8 mouse cellular contexts compared by ENCODE assay signal in the genomic region with DNA sequence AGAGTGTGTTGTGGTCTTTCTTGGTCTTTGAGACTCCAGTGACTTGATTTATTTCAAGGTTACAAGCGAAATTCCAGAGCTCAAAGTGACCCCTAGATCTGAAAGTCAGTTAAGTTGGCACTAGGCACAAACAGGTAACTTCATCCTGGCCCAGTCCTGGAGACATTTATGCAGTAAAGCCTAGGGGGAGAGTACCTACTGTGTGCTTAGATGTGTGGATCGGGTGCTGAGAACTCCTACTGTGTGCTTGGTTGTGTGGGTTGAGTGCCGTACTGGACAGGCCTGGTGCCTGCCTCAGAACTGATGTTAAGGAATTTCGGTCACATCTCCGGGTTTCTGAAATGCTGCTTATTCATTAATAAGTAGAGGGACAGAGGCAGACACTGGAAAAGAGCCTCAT. TPM values are rescaled to one million over a fixed set of nuclear protein-coding genes. Genes with fewer than 3 reads are reported as not detected.
DNase-seq lines count a peak whose midpoint lies in the region; ATAC-seq lines count a peak whose summit lies in the region.

No protein-coding gene starts in this region.

- no peak for ATAC-seq in kidney, embryonic 15.5 days (replicated peaks; ENCODE audit: low FRiP score)
- ATAC-seq in hindbrain, embryonic 13.5 days (ENCODE audit: low FRiP score), result no peak
- no peak for ATAC-seq in midbrain, embryonic 13.5 days
- no peak for ATAC-seq in inflammation-experienced regulatory T-cells, adult 6 months

- no peaks in the 10 kb centered on the region for H3K27me3 ChIP-seq in kidney, embryonic 15.5 days
- H3K27me3 ChIP-seq in hindbrain, embryonic 13.5 days, result no peaks in the 10 kb centered on the region
- H3K27me3 ChIP-seq in midbrain, embryonic 13.5 days, result no peaks in the 10 kb centered on the region

- no peak overlapping the region for H3K27ac ChIP-seq in kidney, embryonic 15.5 days
- H3K27ac ChIP-seq in brown adipose tissue, adult 24 weeks (replicated peaks; ENCODE audit: low read depth, low read length), result peak overlapping the region; percentile 11; the same call in 1 of the 2 replicates
- H3K27ac ChIP-seq in hindbrain, embryonic 13.5 days, result no peak overlapping the region
- no peak overlapping the region for H3K27ac ChIP-seq in midbrain, embryonic 13.5 days

- peak overlapping the region; percentile 90 for H3K4me2 ChIP-seq in kidney, embryonic 15.5 days
- H3K4me2 ChIP-seq in hindbrain, embryonic 13.5 days, result peak overlapping the region; percentile 85
- H3K4me2 ChIP-seq in midbrain, embryonic 13.5 days (replicated peaks), result peak overlapping the region; percentile 71

- peaks cover 17% of the 10 kb centered on the region for H3K4me1 ChIP-seq in kidney, embryonic 15.5 days
- peaks cover 11% of the 10 kb centered on the region; the same call in 1 of the 2 replicates for H3K4me1 ChIP-seq in brown adipose tissue, adult 24 weeks (ENCODE audit: control insufficient read depth, insufficient read depth, insufficient read length, low read length)
- H3K4me1 ChIP-seq in hindbrain, embryonic 13.5 days (replicated peaks), result peaks cover 26% of the 10 kb centered on the region
- peaks cover 22% of the 10 kb centered on the region for H3K4me1 ChIP-seq in midbrain, embryonic 13.5 days (replicated peaks)

- no peak for DNase-seq in kidney, adult 9 months
- DNase-seq in natural killer cell, adult 2 months (ENCODE audit: low spot score in 2 of 2), result no peak
- DNase-seq in spleen, adult 12 weeks (ENCODE audit: low spot score), result no peak

- peak overlapping the region; percentile 88; the same call in 1 of the 2 replicates for H3K9ac ChIP-seq in kidney, embryonic 15.5 days
- H3K9ac ChIP-seq in hindbrain, embryonic 13.5 days, result peak overlapping the region; percentile 98
- peak overlapping the region; percentile 96 for H3K9ac ChIP-seq in midbrain, embryonic 13.5 days (replicated peaks)

- WGBS in kidney, embryonic 15.5 days, result 80% methylated on average over 5 of the region's 5 CpGs
- 90% methylated on average over 5 of the region's 5 CpGs for WGBS in hindbrain, embryonic 13.5 days
- 90% methylated on average over 5 of the region's 5 CpGs for WGBS in midbrain, embryonic 13.5 days

- H3K36me3 ChIP-seq in kidney, embryonic 15.5 days, result peaks cover 42% of the 10 kb centered on the region
- H3K36me3 ChIP-seq in hindbrain, embryonic 13.5 days, result peaks cover 34% of the 10 kb centered on the region
- peaks cover 37% of the 10 kb centered on the region for H3K36me3 ChIP-seq in midbrain, embryonic 13.5 days

- H3K9me3 ChIP-seq in kidney, embryonic 15.5 days (replicated peaks), result no peaks in the 10 kb centered on the region
- H3K9me3 ChIP-seq in hindbrain, embryonic 13.5 days, result no peaks in the 10 kb centered on the region
- H3K9me3 ChIP-seq in midbrain, embryonic 13.5 days, result no peaks in the 10 kb centered on the region

- H3K4me3 ChIP-seq in kidney, embryonic 15.5 days (replicated peaks), result peak overlapping the region; percentile 89
- peak overlapping the region; percentile 90 for H3K4me3 ChIP-seq in brown adipose tissue, adult 24 weeks (ENCODE audit: insufficient read depth, low read depth, low read length)
- peak overlapping the region; percentile 97 for H3K4me3 ChIP-seq in hindbrain, embryonic 13.5 days
- H3K4me3 ChIP-seq in midbrain, embryonic 13.5 days (replicated peaks), result peak overlapping the region; percentile 96

RNA-seq across cellular contexts. Expression of a gene that starts 1.1 kb away (rescaled TPM):
- 35.0 and 36.1 TPM in 2 replicates for polyA plus RNA-seq in kidney, embryonic 15.5 days (2015; fragmentation: Nextera tagmentation; extraction: Ambion mirVana)
- polyA plus RNA-seq in brown adipose tissue, adult 24 weeks (2012; ENCODE audit: insufficient read depth, insufficient read length, missing spikeins), result 32.3 and 50.9 TPM in 2 replicates
- 44.3 and 44.5 TPM in 2 replicates for polyA plus RNA-seq in hindbrain, embryonic 13.5 days (2015; fragmentation: Nextera tagmentation; extraction: Ambion mirVana)
- polyA plus RNA-seq in midbrain, embryonic 13.5 days (2015; fragmentation: Nextera tagmentation; extraction: Ambion mirVana), result 42.7 and 44.9 TPM in 2 replicates
- polyA plus RNA-seq in inflammation-experienced regulatory T-cells, adult 6 months (2017; shearing (Covaris generic)), result 10 to 100 TPM in 2 of 3 experiments, 1 to 10 TPM in 1; 9.6 to 14.4 (median 13.5) TPM

RNA-seq across cellular contexts. Expression of a gene that starts 1.2 kb away (rescaled TPM):
- polyA plus RNA-seq in kidney, embryonic 15.5 days (2015; fragmentation: Nextera tagmentation; extraction: Ambion mirVana), result 3.1 and 3.6 TPM in 2 replicates
- polyA plus RNA-seq in brown adipose tissue, adult 24 weeks (2012; ENCODE audit: insufficient read depth, insufficient read length, missing spikeins), result 23.2 and 30.2 TPM in 2 replicates
- 1.7 and 1.9 TPM in 2 replicates for polyA plus RNA-seq in hindbrain, embryonic 13.5 days (2015; fragmentation: Nextera tagmentation; extraction: Ambion mirVana)
- polyA plus RNA-seq in midbrain, embryonic 13.5 days (2015; fragmentation: Nextera tagmentation; extraction: Ambion mirVana), result 1.8 and 2.3 TPM in 2 replicates
- 1 to 10 TPM in 2 of 3 experiments, under 1 TPM in 1; 0.93 to 5.7 (median 5.6) TPM for polyA plus RNA-seq in inflammation-experienced regulatory T-cells, adult 6 months (2017; shearing (Covaris generic))

RNA-seq across cellular contexts. Expression of a gene that starts 42.8 kb away (rescaled TPM):
- polyA plus RNA-seq in kidney, embryonic 15.5 days (2015; fragmentation: Nextera tagmentation; extraction: Ambion mirVana), result 2.8 and 3.0 TPM in 2 replicates
- 18.4 and 32.3 TPM in 2 replicates for polyA plus RNA-seq in brown adipose tissue, adult 24 weeks (2012; ENCODE audit: insufficient read depth, insufficient read length, missing spikeins)
- polyA plus RNA-seq in hindbrain, embryonic 13.5 days (2015; fragmentation: Nextera tagmentation; extraction: Ambion mirVana), result 1.7 and 1.8 TPM in 2 replicates
- 1.2 and 1.3 TPM in 2 replicates for polyA plus RNA-seq in midbrain, embryonic 13.5 days (2015; fragmentation: Nextera tagmentation; extraction: Ambion mirVana)
- 1 to 10 TPM; 1.3 to 3.3 (median 1.7) TPM for polyA plus RNA-seq in inflammation-experienced regulatory T-cells, adult 6 months (2017; shearing (Covaris generic))

RNA-seq across cellular contexts. Expression of a gene that starts 49.6 kb away (rescaled TPM):
- 50.1 and 54.9 TPM in 2 replicates for polyA plus RNA-seq in kidney, embryonic 15.5 days (2015; fragmentation: Nextera tagmentation; extraction: Ambion mirVana)
- 126 and 135 TPM in 2 replicates for polyA plus RNA-seq in brown adipose tissue, adult 24 weeks (2012; ENCODE audit: insufficient read depth, insufficient read length, missing spikeins)
- polyA plus RNA-seq in hindbrain, embryonic 13.5 days (2015; fragmentation: Nextera tagmentation; extraction: Ambion mirVana), result 60.9 and 68.3 TPM in 2 replicates
- 57.6 and 68.1 TPM in 2 replicates for polyA plus RNA-seq in midbrain, embryonic 13.5 days (2015; fragmentation: Nextera tagmentation; extraction: Ambion mirVana)
- polyA plus RNA-seq in inflammation-experienced regulatory T-cells, adult 6 months (2017; shearing (Covaris generic)), result 10 to 100 TPM; 18.4 to 48.0 (median 35.1) TPM
